Mouse (Mus musculus) 416B (cell line): ENCODE data around the gene Dicer1.

Source experiments
- DNase-seq: peaks from one replicate; pipeline ENCODE4 v3.0.0; 2011; ENCODE audit warnings: low read depth

Gene Dicer1

DNA sequence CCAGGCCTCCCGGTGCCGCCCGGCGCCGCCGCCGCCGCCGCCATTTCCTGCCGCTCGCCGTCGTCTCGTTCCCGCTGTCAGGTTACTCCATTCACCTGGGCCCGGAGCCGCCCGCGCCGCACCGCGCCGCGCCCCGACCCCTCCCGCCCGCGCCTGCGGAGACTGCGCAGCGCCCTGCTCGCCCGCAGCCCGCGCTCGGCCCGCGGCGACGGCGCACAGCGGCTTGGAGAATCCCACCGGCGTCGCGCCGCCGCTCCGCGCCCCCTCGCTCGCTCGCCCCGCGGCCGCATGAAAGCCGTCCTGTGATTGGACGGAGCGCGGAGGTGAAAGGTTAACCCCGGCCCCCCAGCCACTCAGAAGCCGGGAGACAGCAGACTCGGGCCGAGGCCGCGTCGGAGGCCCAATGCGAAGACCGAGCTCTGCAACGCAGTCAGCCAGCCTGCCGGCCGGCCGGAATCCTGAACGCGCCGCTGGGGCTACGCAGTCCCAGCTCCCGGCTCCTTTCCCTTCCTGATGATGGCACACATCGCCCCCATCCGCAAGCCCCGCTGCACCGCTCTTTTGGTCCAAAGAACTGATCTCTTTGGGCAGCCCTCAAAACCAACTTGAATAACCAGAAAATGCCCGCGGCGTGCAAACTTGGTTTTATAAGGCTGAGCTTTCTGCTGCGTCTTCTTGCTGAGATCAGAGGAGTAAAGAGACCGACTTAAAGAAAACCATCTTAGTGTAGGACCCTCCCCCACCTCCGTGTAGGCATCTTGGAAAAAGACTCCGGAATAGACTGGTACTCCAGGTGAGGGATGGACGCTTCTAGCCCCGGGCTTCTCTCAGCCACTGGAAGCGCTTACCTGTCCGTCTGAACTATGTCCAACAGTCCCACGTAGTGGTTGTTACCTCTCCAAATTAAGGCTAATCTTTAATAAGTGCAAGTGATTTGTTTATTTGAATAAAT, at the start of gene Dicer1:
Dicer1 (minus strand) TSS at position 139 of the 952 bp plus-strand sequence.
- DNase-seq, result peak; percentile 90

DNA sequence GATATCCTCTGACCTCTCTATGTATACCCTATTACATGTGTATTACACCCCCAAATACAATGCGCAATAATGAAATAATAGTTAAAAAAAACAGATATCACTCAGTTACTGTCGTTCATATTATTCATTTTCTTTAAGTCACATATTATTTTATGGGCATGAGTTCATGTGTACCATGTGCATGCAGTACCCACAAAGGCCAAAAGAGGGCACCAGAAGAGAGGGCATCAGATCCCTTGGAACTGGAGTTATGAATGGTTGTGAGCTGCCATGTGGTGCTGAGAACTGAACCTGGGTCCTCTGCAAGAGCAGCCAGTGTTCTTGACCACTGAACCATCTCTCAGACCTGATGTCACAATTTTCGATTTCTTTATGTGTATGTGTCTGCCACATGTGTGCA, 47.6 kb upstream of the Dicer1 start:
- DNase-seq, result peak; percentile 35

GRCm38 (mm10) chr12:104797905-104798304, 46.2 kb upstream of the Dicer1 start:
- no peak for DNase-seq

- DNase-seq, result peak; percentile 15
Measured at GRCm38 (mm10) chr12:104796635-104797378, 45.1 kb upstream of the Dicer1 start.

GRCm38 (mm10) chr12:104794957-104795356, 43.2 kb upstream of the Dicer1 start:
- peak; percentile 23 for DNase-seq

GRCm38 (mm10) chr12:104793486-104793885, 41.7 kb upstream of the Dicer1 start:
- no peak for DNase-seq

- no peak for DNase-seq
Measured at GRCm38 (mm10) chr12:104777603-104778002, 25.9 kb upstream of the Dicer1 start.

GRCm38 (mm10) chr12:104771941-104772340, 20.2 kb upstream of the Dicer1 start:
- DNase-seq, result peak; percentile 25

- no peak for DNase-seq
Measured at GRCm38 (mm10) chr12:104769201-104769785, 17.5 kb upstream of the Dicer1 start.

DNA sequence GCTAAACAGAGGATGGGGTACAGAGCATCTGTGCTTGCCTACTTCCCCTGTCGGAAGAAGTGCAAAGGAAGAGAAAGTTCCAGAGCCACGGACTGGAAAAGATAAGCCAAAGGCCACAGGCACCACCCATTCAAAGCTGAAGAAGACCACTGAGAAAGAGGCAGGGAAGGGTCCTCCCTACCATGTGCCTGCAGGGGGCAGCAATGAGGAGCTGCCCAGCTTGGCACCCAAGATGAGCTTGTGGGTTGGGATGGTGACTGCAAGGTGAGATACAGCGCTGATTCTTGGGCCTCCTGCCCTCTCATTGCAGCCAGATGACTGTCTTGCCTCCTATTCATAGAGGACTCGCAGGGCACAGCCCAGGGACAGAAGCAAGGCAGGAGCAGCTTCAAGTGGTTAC, 15.4 kb upstream of the Dicer1 start:
- DNase-seq, result no peak

DNA sequence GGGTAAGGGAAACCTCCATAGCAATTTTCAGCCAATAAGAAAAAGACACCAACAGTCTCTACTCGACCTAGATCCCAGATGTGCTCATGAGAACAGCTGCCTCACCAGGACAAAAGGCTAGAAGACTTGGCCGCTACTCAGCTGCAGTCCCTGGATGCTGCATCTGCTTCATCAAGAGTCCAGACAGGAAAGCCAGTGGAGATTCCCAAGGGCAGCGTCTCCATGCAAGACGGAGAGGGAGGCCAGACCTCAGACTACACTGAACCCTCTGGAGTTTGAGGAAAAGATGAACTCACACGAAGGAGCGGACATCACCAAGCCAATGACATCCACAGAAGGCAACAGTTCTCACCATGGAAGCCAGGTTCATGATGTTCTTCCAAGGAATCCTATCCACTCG, 14.0 kb upstream of the Dicer1 start:
- DNase-seq, result no peak

DNA sequence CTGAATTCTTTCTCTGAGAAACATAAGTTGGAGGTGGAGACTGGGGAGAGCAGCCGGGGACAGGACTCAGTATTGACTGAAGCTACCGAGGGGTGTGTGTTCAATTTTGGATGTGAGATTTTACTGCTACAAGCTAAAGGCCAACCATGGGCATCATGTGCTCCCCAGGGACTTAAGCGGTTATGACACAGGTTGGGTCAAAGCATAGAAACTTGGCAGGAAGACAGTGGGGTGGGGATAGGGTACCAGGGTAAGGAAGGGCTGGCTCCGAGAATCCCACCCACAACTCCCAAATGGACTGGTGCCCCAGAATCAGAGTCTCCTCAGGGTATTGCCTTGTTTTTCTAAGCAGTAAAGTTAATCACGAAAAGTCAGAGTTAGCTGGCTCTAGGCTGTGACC, 13.4 kb upstream of the Dicer1 start:
- no peak for DNase-seq

DNA sequence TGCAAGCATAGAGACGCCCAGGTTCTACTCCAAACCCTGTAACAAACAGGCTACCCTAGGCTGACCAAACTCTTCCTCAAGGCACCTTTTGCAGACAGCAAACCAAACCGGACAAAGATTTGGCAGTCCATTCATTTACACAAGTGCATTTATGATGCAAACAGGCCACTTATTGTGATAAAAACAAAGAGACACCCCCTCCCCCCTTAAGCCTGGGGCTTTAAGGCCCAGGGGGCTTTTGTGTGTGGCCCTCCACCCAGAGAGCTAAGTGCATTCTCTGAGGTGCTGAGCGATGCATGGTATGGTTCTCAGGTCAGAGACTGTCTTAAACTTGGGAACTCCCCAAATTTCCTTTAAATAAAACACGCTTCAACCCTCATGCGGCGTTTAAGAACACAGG, 12.2 kb upstream of the Dicer1 start:
- DNase-seq, result no peak

DNA sequence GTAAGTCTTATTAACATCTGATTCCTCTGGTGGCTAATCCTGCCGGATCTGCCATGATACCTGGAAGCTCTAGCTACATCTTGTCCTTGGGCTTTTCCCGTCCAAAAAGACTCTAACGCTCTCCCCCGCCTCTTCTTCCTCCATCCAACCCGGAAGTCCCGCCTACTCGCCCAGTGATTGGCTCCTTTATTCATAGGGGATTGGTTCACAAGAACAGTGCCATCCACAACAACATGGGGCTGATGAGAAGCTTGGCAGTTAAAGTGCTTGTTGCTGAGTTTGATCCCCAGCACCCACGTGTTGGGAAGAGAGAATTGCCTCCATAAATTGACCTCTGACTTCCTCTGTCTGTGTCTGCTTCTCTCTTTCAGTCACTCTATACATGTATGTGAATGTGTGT, 9.7 kb upstream of the Dicer1 start:
- no peak for DNase-seq

- no peak for DNase-seq
Measured at GRCm38 (mm10) chr12:104758066-104758465, 6.3 kb upstream of the Dicer1 start.

DNA sequence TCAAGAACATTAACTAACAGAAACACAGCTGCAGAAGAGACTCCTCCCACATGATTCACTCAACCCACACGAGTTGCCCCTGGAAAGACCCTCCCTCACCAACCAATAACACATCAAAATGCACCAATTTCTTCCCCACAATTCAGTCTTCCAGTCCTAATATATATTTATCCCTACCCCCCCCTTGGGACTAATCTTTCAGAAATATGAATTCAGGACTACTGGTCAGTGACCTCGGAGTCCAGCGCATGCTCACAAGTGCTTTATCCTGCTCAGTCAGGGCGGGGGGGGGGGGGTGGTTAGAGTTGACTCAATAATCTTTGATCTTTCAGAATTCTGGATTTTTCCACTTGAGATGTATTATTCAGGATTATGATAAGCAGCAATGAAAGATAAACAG, 1.9 kb upstream of the Dicer1 start:
- no peak for DNase-seq

- DNase-seq, result no peak
Measured at GRCm38 (mm10) chr12:104751331-104751813, 380 bp downstream of the Dicer1 start.

DNA sequence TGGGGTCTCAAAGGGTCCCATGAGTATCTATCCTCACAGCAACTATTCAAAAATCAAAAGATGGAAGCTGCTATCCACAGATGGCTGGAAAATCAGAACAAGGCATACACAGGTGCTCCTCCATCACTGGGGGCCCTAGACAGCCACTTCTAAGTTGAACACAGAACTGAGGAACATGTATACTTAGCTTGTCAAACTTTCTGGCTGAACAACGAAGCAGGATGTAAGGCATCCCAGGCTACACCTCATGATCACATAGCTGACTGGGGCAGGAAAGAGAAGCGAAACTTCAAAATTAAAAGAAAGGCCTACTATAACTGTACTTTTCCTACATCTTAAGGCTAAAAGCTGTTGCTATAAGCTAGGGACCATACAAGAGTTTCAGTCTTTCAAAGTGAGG, 2.8 kb downstream of the Dicer1 start:
- no peak for DNase-seq

GRCm38 (mm10) chr12:104747252-104747651, 4.5 kb downstream of the Dicer1 start:
- DNase-seq, result no peak

DNA sequence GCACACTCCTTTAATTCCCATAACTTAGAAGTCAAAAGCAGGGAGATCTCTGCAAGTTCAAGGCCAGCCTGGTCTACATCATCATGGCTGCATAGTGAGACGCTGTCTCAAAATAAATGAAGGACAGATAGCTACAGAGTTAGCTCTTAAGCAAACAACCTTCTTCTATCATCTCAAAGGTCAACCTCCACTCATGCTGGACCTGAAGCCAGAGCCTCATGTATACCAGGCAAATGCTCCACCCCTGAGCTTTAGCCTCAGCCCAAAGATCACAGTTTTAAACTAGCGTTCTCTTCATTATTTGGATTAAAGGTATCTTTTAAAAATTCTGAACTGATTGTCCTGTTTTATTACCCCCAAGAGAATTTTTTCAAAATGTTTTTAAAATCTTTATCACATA, 5.2 kb downstream of the Dicer1 start:
- no peak for DNase-seq

- no peak for DNase-seq
Measured at GRCm38 (mm10) chr12:104743687-104744086, 8.1 kb downstream of the Dicer1 start.

DNA sequence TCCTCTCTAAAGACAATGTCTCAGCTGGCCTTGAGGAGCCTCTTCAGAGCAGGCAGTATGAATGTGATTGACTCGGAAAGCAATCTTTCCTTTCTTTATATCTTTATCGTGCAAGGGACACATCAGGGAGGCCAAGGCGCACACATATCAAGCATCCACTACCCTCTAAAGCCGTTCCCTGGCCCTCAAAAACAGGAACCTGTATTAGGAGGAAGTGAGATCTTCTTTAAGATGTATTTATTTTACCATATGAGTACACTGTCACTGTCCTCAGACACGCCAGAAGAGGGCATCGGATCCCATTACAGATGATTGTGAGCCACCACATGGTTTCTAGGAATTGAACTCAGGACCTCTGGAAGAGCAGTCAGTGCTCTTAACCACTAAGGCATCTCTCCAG, 9.5 kb downstream of the Dicer1 start:
- peak; percentile 62 for DNase-seq
